Comparison of ENCODE assay signal across 23 mouse cellular contexts in genomic region chr17:74963861-74964260, GRCm38 (mm10).
"Had no signal": no experiment of that assay in that cellular context is flagged by ENCODE, and none has a peak within 500 bp of the region (broad histone marks: within the 10 kb centered on the region; RNA-seq: fewer than 3 reads in every experiment).

No protein-coding gene starts in this region.

- H3K4me3 ChIP-seq: heart, embryonic 13.5 days; heart, embryonic 15.5 days; hindbrain, embryonic 13.5 days; hindbrain, embryonic 15.5 days; layer of hippocampus, adult 2 months; left cerebral cortex, adult 2 months; limb, embryonic 13.5 days; limb, embryonic 15.5 days had no signal

- H3K27ac ChIP-seq: heart, embryonic 13.5 days; heart, embryonic 15.5 days; hindbrain, embryonic 13.5 days; hindbrain, embryonic 15.5 days; hindbrain, postnatal 0 days; layer of hippocampus, adult 2 months; left cerebral cortex, adult 2 months; limb, embryonic 13.5 days; limb, embryonic 15.5 days had no signal

- H3K27me3 ChIP-seq: heart, embryonic 13.5 days; heart, embryonic 15.5 days; hindbrain, embryonic 13.5 days; hindbrain, embryonic 15.5 days; limb, embryonic 13.5 days; limb, embryonic 15.5 days had no signal

- H3K36me3 ChIP-seq: heart, embryonic 13.5 days; heart, embryonic 15.5 days; hindbrain, embryonic 13.5 days; hindbrain, embryonic 15.5 days; limb, embryonic 13.5 days; limb, embryonic 15.5 days had no signal

- H3K4me1 ChIP-seq: hindbrain, embryonic 15.5 days had no signal

- H3K9me3 ChIP-seq: heart, embryonic 13.5 days; heart, embryonic 15.5 days; hindbrain, embryonic 13.5 days; hindbrain, embryonic 15.5 days; limb, embryonic 13.5 days; limb, embryonic 15.5 days had no signal

- H3K9ac ChIP-seq: forebrain, postnatal 0 days; heart, embryonic 13.5 days; heart, embryonic 15.5 days; hindbrain, embryonic 13.5 days; hindbrain, embryonic 15.5 days; limb, embryonic 13.5 days; limb, embryonic 15.5 days had no signal

- DNase-seq: forebrain, postnatal 0 days; gastrocnemius, postnatal 14 days; gastrocnemius, postnatal 36 days; heart, adult 11 months; heart, postnatal 14 days; heart, postnatal 36 days; kidney, adult 11 months; kidney, adult 2 months; kidney, adult 9 months; kidney, postnatal 10 days; kidney, postnatal 25 days; kidney, postnatal 4 days; left cerebral cortex, postnatal 4 days had no signal

- H3K4me2 ChIP-seq: heart, embryonic 11.5 days; heart, embryonic 13.5 days; heart, embryonic 15.5 days; hindbrain, embryonic 13.5 days; hindbrain, embryonic 15.5 days; limb, embryonic 13.5 days; limb, embryonic 15.5 days had no signal

- ATAC-seq: forebrain, postnatal 0 days; hindbrain, postnatal 0 days had no signal
